ENCODE assay signal across 8 mouse cellular contexts in the genomic region with DNA sequence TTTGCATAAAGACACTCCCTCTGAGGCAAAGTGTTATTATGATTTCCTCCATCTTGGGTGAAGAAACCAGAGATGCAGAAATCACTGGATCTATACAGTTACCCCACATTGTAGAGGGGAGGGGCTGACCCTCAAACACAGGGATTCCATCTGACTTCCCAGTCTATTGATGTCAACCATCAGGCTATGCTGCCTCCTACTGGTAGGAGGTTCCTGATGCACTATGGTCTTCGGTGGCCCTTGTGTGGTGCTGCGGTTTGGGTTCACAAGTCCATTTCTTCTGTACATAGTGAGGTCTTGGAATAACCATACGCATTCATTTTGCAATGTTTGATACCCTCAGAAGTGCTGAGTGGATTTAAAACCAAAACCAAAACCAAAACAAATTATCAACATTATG.
A peak's percentile ranks its signal among the peaks of the same experiment; 100 is the strongest.
DNase-seq lines count a peak whose midpoint lies in the region; ATAC-seq and TF ChIP-seq lines count a peak whose summit lies in the region.
"Had no signal": no experiment of that assay in that cellular context is flagged by ENCODE, and none has a peak within 500 bp of the region (broad histone marks: within the 10 kb centered on the region; RNA-seq: fewer than 3 reads in every experiment).

No protein-coding gene starts in this region.

- peak; percentile 16 for DNase-seq in hindbrain, embryonic 11.5 days (ENCODE audit: low spot score)
- DNase-seq in midbrain, postnatal 0 days (ENCODE audit: low spot score) = no peak
- no peak for DNase-seq in midbrain, embryonic 10.5 days (ENCODE audit: low spot score)
- DNase-seq in ZHBTc4 (ENCODE audit: low read depth, low spot score) = peak; percentile 20
- peak; percentile 33 for DNase-seq in splenic B cell, adult 2 months (ENCODE audit: low read depth, low spot score)
- no peak for DNase-seq in gastrocnemius, postnatal 4 days (ENCODE audit: low spot score in 2 of 2)
- DNase-seq: heart, postnatal 10 days had no signal

- no peak for ATAC-seq in hindbrain, embryonic 11.5 days (ENCODE audit: low FRiP score)
- no peak for ATAC-seq in hindbrain, embryonic 13.5 days (ENCODE audit: low FRiP score)
- ATAC-seq in midbrain, postnatal 0 days (ENCODE audit: low FRiP score) = no peak

- H3K9ac ChIP-seq in hindbrain, embryonic 11.5 days (ENCODE audit: low read depth, low read length) = no peak overlapping the region
- H3K9ac ChIP-seq in hindbrain, embryonic 13.5 days = no peak overlapping the region
- H3K9ac ChIP-seq in midbrain, postnatal 0 days (replicated peaks; ENCODE audit: low read length, poor library complexity, severe bottlenecking) = no peak overlapping the region

- H3K9me3 ChIP-seq in hindbrain, embryonic 11.5 days (ENCODE audit: control insufficient read depth, low read length) = no peaks in the 10 kb centered on the region
- H3K9me3 ChIP-seq in hindbrain, embryonic 13.5 days = no peaks in the 10 kb centered on the region
- no peaks in the 10 kb centered on the region for H3K9me3 ChIP-seq in midbrain, postnatal 0 days (ENCODE audit: low read length)
- H3K9me3 ChIP-seq in midbrain, embryonic 10.5 days (replicated peaks) = no peaks in the 10 kb centered on the region

- no peak overlapping the region for H3K4me2 ChIP-seq in hindbrain, embryonic 11.5 days (replicated peaks; ENCODE audit: low read depth, low read length)
- no peak overlapping the region for H3K4me2 ChIP-seq in hindbrain, embryonic 13.5 days
- no peak overlapping the region for H3K4me2 ChIP-seq in midbrain, postnatal 0 days (ENCODE audit: low read depth, low read length, poor library complexity, severe bottlenecking)

- H3K27me3 ChIP-seq in hindbrain, embryonic 11.5 days (ENCODE audit: control insufficient read depth, insufficient read depth, low read length) = no peaks in the 10 kb centered on the region
- no peaks in the 10 kb centered on the region for H3K27me3 ChIP-seq in hindbrain, embryonic 13.5 days
- no peaks in the 10 kb centered on the region for H3K27me3 ChIP-seq in midbrain, postnatal 0 days (ENCODE audit: insufficient read depth, low read length)
- no peaks in the 10 kb centered on the region for H3K27me3 ChIP-seq in midbrain, embryonic 10.5 days (ENCODE audit: low read depth, poor library complexity, severe bottlenecking)
- H3K27me3 ChIP-seq in splenic B cell, adult 2 months (ENCODE audit: control insufficient read depth, insufficient read depth, low read length, poor library complexity, severe bottlenecking) = no peaks in the 10 kb centered on the region

- no peak overlapping the region for H3K27ac ChIP-seq in hindbrain, embryonic 11.5 days (ENCODE audit: low read depth, low read length)
- no peak overlapping the region for H3K27ac ChIP-seq in hindbrain, embryonic 13.5 days
- no peak overlapping the region for H3K27ac ChIP-seq in midbrain, postnatal 0 days (ENCODE audit: low read depth, low read length)
- H3K27ac ChIP-seq in midbrain, embryonic 10.5 days (replicated peaks) = no peak overlapping the region

- H3K36me3 ChIP-seq in hindbrain, embryonic 11.5 days (ENCODE audit: control insufficient read depth, insufficient read depth, low read length) = no peaks in the 10 kb centered on the region
- H3K36me3 ChIP-seq in hindbrain, embryonic 13.5 days = no peaks in the 10 kb centered on the region
- H3K36me3 ChIP-seq in midbrain, postnatal 0 days (ENCODE audit: insufficient read depth, low read length) = no peaks in the 10 kb centered on the region
- no peaks in the 10 kb centered on the region for H3K36me3 ChIP-seq in midbrain, embryonic 10.5 days
- no peaks in the 10 kb centered on the region for H3K36me3 ChIP-seq in splenic B cell, adult 2 months (ENCODE audit: control insufficient read depth, insufficient read depth, low read length, poor library complexity, severe bottlenecking)

- WGBS in hindbrain, embryonic 11.5 days = 85% methylated on average over 3 of the region's 3 CpGs
- 92% methylated on average over 3 of the region's 3 CpGs for WGBS in hindbrain, embryonic 13.5 days
- WGBS in midbrain, postnatal 0 days = 89% methylated on average over 3 of the region's 3 CpGs
- 83% methylated on average over 3 of the region's 3 CpGs for WGBS in midbrain, embryonic 10.5 days

- H3K4me3 ChIP-seq in hindbrain, embryonic 11.5 days (ENCODE audit: low read depth, low read length) = no peak overlapping the region
- no peak overlapping the region for H3K4me3 ChIP-seq in hindbrain, embryonic 13.5 days
- no peak overlapping the region for H3K4me3 ChIP-seq in midbrain, postnatal 0 days (ENCODE audit: low read depth, low read length)
- H3K4me3 ChIP-seq in midbrain, embryonic 10.5 days = no peak overlapping the region

- peak; percentile 50 for TF ChIP-seq CTCF in midbrain, postnatal 0 days (IDR thresholded peaks at IDR 0.05)

- H3K4me1 ChIP-seq in hindbrain, embryonic 11.5 days (replicated peaks; ENCODE audit: control insufficient read depth, insufficient read depth, low read length) = no peaks in the 10 kb centered on the region
- peaks cover 21% of the 10 kb centered on the region for H3K4me1 ChIP-seq in hindbrain, embryonic 13.5 days (replicated peaks)
- peaks cover 4% of the 10 kb centered on the region; the same call in 1 of the 2 replicates for H3K4me1 ChIP-seq in midbrain, postnatal 0 days (ENCODE audit: insufficient read depth, low read length)
- peaks cover 11% of the 10 kb centered on the region for H3K4me1 ChIP-seq in midbrain, embryonic 10.5 days

Comparison
In these comparisons a context has a peak if more than half of its experiments do, and no peak if none do; other contexts are left out.
1. DNase-seq: peak in hindbrain, embryonic 11.5 days (single experiment), ZHBTc4 (single experiment) and splenic B cell, adult 2 months (single experiment); none in midbrain, postnatal 0 days (single experiment), midbrain, embryonic 10.5 days (single experiment) and gastrocnemius, postnatal 4 days (0 of 2).